Mouse (Mus musculus) cerebellum, adult 2 months (tissue): ENCODE results near the gene Sox1. TPM values are rescaled to one million over a fixed set of nuclear protein-coding genes. Genes with fewer than 3 reads are reported as not detected.

Experiments
- DNase-seq, 2 experiments: peaks; one replicate each; pipeline ENCODE4 v3.0.0; 2021
- H3K27ac ChIP-seq: fragments of 200-500 bp; 2 replicates; pipeline ENCODE4 v1.5.1; 2012; ENCODE audit warnings: low read length, control low read depth, inconsistent platforms; ENCODE audit not compliant: insufficient read depth
- H3K27me3 ChIP-seq: fragments of 200-500 bp; 2 replicates; pipeline ENCODE4 v1.6.1; 2012; ENCODE audit warnings: inconsistent platforms, mild to moderate bottlenecking, low read length, moderate library complexity; ENCODE audit not compliant: control insufficient read depth, insufficient read depth
- H3K4me1 ChIP-seq: fragments of 200-500 bp; 2 replicates; pipeline ENCODE4 v1.6.1; 2011; ENCODE audit warnings: low read length; ENCODE audit not compliant: control insufficient read depth, insufficient read depth
- H3K4me3 ChIP-seq: fragments of 200-500 bp; replicated peaks from 2 replicates; pipeline ENCODE3; 2011; ENCODE audit warnings: mild to moderate bottlenecking, low read depth, low read length, control low read depth; ENCODE audit not compliant: insufficient read depth
- CTCF ChIP-seq: fragments of 200-500 bp; IDR thresholded peaks from 2 replicates; pipeline ENCODE4 v1.5.1; 2011; ENCODE audit warnings: low read depth, mild to moderate bottlenecking, control low read depth, low read length, moderate library complexity, borderline replicate concordance; ENCODE audit not compliant: insufficient read depth
- POLR2A ChIP-seq: fragments of 200-500 bp; IDR thresholded peaks from 2 replicates; pipeline ENCODE4 v1.6.1; 2011; ENCODE audit warnings: low read length, control low read depth, borderline replicate concordance; ENCODE audit not compliant: insufficient read depth
- WGBS: fragments of 180-500 bp; shearing (Covaris S2); methylation state at CpG from one replicate; pipeline ENCODE4 v1.1.7; 2018; 5-methylcytosine and 5-hydroxymethylcytosine counted together
- polyA plus RNA-seq: library from polyadenylated mRNA; depleted of rRNA; stranded (reverse); fragments of >200 nt; gene quantifications from 2 replicates; pipeline ENCODE4 v1.2.3, GENCODE M21; 2012

The Sox1 gene
- polyA plus RNA-seq, 1 experiment, result 8.2 TPM

DNA sequence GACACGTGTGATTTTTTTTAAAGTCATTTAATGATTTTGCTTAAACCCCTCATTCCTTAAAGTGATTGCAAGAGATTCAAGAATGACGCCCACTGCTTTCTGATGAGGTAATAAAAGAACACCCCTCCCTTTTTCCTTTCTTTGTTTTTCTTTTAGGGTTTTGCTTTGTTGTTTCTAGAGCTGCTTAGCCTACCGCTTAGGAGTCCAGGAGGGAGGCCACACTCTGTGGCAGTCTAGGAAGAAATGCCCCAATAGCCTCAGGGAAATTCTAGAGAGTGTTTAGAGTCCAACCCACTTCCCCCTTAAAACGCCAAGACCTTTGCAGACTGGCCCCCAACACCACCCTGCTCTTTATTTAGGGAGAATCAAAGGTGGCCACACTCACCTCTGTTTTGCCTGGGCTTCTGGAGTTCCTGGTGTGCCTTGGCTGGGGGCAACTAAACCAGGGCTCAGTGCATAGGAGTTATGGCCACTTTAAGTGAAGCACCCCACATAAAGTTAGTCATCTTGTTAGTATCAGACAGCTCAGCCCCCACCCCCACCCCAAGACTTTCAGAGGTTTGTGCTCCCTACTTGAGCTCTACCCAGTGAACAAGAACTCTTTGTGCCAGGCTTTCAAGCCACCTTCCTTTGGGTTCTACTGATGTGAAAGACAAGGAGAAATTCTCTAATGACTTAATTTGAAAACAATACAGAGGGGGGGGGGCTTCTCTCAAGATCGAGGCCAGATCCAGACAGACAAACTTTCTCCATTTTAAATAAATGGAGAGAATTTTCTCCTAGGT, 4.5 kb downstream of the Sox1 start:
- no peaks in the 10 kb centered on the region for H3K4me1 ChIP-seq
- TF ChIP-seq POLR2A (no peak), CTCF (no peak)
- no peak overlapping the region for H3K4me3 ChIP-seq
- peaks cover 3% of the 10 kb centered on the region; the same call in 1 of the 2 replicates for H3K27me3 ChIP-seq
- H3K27ac ChIP-seq, result no peak overlapping the region
- WGBS, result 48% methylated on average over 5 of the region's 5 CpGs
- DNase-seq, result no peak

DNA sequence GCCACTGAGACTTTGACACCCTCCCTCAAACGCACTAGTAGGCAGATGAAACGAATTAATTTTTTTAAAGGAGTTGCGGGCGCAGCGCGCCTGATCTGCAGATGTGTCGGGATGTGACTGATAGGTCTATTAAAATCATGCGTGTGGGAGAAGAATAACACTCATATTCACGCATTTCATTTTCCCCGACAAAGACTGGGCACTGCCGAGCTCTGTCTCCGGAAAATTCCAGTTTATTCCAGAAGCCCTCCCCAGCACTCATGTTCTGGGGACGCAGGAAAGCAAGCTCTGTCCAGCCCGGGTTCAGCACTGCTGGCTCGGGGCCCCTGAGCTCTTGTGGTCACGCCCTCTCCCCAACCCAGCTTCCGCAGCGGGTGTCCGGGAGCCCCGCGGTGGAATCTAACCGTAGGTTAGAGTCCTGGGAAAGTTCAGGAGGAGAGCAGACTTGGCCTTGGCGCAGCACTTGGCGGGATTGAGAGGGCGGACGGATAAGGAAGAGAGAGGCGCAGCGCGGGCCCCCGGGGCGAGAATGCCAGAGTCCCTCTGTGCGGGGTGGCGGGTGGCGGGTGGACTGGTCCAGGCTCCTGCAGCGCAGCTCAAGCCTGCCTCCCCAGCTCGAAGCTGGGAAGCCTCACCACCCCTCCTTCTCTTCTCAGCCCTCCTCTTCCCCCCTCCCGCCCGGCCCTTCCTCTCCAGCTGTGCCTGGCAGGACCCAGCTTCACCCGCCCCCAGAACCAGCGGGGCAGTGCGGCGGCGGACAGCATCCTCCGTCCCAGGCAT, 5.7 kb downstream of the Sox1 start:
- H3K4me1 ChIP-seq, result no peaks in the 10 kb centered on the region
- WGBS, result 2% methylated on average over 43 of the region's 44 CpGs
- H3K27me3 ChIP-seq, result peaks cover 2% of the 10 kb centered on the region; the same call in 1 of the 2 replicates
- H3K27ac ChIP-seq, result no peak overlapping the region
- H3K4me3 ChIP-seq, result no peak overlapping the region
- peak in 1 of 2 experiments; percentile 33 for DNase-seq
- TF ChIP-seq CTCF, result no peak
- TF ChIP-seq POLR2A, result no peak

DNA sequence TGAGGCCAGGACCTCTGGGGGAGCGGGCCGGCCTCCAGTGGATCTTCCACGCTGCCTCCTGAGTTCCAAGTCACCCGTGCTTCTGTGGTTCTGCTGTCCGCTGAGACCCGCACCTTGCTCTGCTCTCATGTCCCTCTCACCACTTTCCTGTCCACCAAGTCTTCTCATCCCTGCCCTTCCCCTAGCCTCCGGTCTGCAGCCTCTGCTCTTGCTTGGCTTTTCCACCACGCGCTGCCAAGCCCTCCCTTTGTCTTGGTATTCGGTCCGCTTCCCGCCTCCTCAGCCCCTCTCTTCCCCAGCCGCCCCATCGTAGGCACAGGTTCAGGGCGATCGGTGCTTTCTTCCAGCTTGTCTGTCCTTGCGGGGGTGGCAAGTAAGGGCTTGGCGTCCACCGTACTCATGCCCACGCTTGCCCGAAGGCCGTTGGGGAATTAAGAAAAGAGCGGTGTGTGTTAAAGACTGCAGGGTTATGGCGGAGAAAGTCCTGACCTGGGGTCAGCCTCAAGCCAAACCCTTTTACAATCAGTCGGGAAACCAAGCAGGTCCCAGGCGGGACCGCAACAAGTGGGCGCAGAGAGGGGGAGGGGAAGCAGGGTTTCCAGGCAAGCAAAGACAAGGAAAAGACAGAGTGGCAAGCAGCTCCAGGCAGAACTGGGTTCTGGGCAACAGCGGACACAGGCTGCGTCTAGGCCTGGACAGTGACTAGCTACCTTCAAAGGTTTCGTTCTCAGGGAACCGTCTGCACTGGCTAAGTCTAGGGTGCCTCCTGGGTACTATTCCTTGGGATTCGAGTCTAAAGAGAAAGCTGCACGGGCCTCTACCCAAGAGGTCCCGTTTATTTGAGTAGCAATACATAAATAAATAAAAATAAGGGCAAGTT, 6.5 kb downstream of the Sox1 start:
- no peak for DNase-seq
- Histone ChIP-seq H3K27me3 (peaks cover 2% of the 10 kb centered on the region; the same call in 1 of the 2 replicates), H3K4me1 (no peaks in the 10 kb centered on the region), H3K27ac (no peak overlapping the region), H3K4me3 (no peak overlapping the region)
- TF ChIP-seq POLR2A, result no peak
- TF ChIP-seq CTCF, result no peak
- WGBS, result 11% methylated on average over 35 of the region's 35 CpGs

DNA sequence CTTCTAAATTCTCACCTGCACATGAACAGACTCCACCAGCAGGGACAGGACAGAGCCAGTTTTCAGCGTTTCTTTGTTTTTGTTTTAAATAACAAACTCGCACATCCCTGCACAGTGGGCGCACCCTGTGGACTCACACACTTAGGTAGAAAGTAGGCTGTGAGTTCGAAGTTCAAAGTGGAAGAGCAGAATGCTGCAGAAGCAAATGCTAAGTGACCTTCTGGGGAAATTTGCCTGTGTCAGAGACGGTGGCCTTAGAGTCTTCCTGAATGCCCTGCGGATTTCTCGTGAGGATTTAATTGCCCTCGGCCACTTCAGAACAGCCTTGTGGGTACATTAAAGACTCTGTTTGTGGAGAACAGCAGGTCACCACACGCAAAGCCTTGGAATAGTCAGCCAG, 7.6 kb downstream of the Sox1 start:
- H3K4me1 ChIP-seq, result no peaks in the 10 kb centered on the region
- no peak for DNase-seq
- H3K27me3 ChIP-seq, result peaks cover 2% of the 10 kb centered on the region; the same call in 1 of the 2 replicates
- 44% methylated on average over 9 of the region's 9 CpGs for WGBS
- TF ChIP-seq POLR2A (no peak), CTCF (no peak)
- no peak overlapping the region for H3K4me3 ChIP-seq
- H3K27ac ChIP-seq, result no peak overlapping the region

DNA sequence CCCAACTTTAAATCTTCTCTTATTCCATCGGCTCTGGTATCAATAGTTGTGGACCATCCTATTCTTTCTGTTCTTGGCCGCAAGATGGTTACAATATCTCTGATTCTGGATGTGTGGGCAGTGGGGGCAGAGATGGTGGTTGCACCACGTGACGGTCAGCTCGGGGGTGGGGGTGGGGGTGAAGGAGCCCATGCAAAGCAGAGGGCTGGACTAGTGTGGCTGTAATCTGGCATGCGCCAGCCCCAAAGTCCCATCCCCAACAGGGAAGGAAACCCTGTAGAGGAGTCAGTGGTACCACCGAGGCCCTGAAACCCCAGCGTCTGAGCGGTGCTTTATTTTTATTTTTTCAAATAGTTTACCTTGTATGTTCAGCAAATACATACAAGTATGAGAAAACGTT, 12.9 kb downstream of the Sox1 start:
- Histone ChIP-seq H3K27ac (no peak overlapping the region), H3K4me1 (no peaks in the 10 kb centered on the region), H3K27me3 (no peaks in the 10 kb centered on the region), H3K4me3 (no peak overlapping the region)
- 35% methylated on average over 10 of the region's 10 CpGs for WGBS
- DNase-seq, result no peak
- TF ChIP-seq POLR2A, result no peak
- no peak for TF ChIP-seq CTCF

DNA sequence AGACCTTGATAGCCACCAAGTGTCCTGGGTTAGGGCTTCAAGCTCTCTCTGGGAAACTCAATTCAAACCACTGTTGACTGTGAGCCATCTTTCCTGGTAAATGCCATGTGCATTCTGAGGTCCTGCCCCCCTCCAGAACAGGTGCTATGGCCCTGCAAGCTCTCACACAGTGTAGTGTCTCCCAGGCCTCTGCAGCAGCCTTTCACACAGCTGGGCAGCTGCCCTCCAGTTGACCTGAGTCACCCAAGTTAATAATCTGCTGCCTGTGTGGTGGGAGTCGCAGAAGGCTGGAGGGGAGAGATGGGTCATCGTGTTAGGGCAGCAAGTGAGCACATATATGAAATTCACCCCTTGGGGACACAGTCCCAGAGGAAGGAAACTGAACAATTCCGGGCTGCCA, 14.9 kb downstream of the Sox1 start:
- 89% methylated on average over 3 of the region's 3 CpGs for WGBS
- H3K4me1 ChIP-seq, result no peaks in the 10 kb centered on the region

DNA sequence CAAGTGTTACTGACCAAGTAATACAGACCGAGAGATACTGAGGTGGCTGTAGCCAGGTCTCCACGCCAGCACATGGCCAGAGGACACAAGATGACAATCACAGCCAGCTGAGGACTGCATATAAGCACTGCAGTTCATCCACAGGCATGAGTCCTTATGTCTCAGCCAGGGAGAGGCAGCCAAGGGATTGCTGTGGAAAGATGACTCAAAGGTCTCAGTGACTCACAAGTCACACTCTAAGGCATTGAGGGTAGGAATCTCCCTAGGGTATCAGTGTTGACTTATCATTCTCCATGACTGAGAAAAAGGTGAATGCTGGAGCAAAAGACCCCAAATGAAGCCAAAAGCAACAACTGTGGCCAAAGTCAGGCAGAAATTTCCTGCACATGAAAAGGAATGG, 22.0 kb downstream of the Sox1 start:
- 84% methylated on average over 2 of the region's 2 CpGs for WGBS
- no peak for DNase-seq

More for the DNA sequence above, 14.9 kb downstream of the Sox1 start:
- Histone ChIP-seq H3K4me3 (no peak overlapping the region), H3K27me3 (no peaks in the 10 kb centered on the region), H3K27ac (no peak overlapping the region)
- no peak for TF ChIP-seq POLR2A
- TF ChIP-seq CTCF, result no peak
- no peak for DNase-seq

More for the DNA sequence above, 22.0 kb downstream of the Sox1 start:
- Histone ChIP-seq H3K27me3 (no peaks in the 10 kb centered on the region; the same call in 1 of the 2 replicates), H3K4me1 (no peaks in the 10 kb centered on the region), H3K27ac (no peak overlapping the region), H3K4me3 (no peak overlapping the region)
- no peak for TF ChIP-seq POLR2A
- TF ChIP-seq CTCF, result no peak
